Mouse (Mus musculus) megakaryocyte, embryonic 14.5 days (primary cell): ENCODE measurements around the gene Tcf12. TPM values are rescaled to one million over a fixed set of nuclear protein-coding genes. Genes with fewer than 3 reads are reported as not detected.

Experiments used
- H3K27me3 ChIP-seq: replicated peaks from 2 replicates; pipeline ENCODE3; 2012; ENCODE audit warnings: inconsistent platforms
- H3K36me3 ChIP-seq: replicated peaks from 2 replicates; pipeline ENCODE3; 2012; ENCODE audit warnings: low read length, inconsistent platforms, mixed read lengths
- H3K4me1 ChIP-seq: 2 replicates; pipeline ENCODE4 v1.6.1; 2012; ENCODE audit warnings: inconsistent platforms
- H3K4me3 ChIP-seq: replicated peaks from 2 replicates; pipeline ENCODE3; 2012; ENCODE audit warnings: moderate library complexity, mild to moderate bottlenecking, inconsistent platforms
- H3K9me3 ChIP-seq: 2 replicates; pipeline ENCODE4 v1.6.1; 2012; ENCODE audit warnings: inconsistent platforms
- FLI1 ChIP-seq: IDR thresholded peaks from 2 replicates; pipeline ENCODE4 v1.6.1; 2012; ENCODE audit warnings: low read length, inconsistent platforms, mixed read lengths
- GATA1 ChIP-seq: IDR thresholded peaks from 3 replicates; pipeline ENCODE4 v1.6.1; 2012; ENCODE audit warnings: mixed read lengths, low read length, inconsistent platforms, borderline replicate concordance
- polyA plus RNA-seq: library from polyadenylated mRNA; stranded (reverse); fragments of >175 nt; gene quantifications from 2 replicates; pipeline ENCODE4 v1.2.3, GENCODE M21; 2012; ENCODE audit warnings: low replicate concordance; ENCODE audit not compliant: insufficient read depth

Gene Tcf12
- polyA plus RNA-seq, 1 experiment, result 6.1 TPM

DNA sequence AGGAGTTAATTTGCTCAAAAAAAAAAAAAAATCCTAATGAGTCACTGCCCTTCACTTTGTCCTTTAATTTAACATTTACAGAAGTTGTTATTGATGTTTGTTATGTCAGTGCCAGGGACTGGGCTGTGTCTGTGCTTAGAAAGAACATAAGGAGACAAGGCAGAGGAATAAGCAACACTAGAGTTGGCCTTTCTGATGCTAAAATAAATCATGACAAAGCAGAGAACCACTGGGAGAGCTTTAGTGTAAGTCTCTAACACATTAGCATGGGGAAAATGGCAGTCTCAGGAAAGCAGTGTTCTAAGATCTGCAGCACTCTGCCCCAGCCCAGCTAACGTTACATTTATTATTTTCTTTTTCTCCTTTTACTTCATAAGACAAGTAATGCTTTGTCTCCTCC is 121.3 kb downstream of the Tcf12 start:
- Histone ChIP-seq H3K9me3 (no peaks in the 10 kb centered on the region), H3K36me3 (peaks cover 8% of the 10 kb centered on the region), H3K4me1 (peaks cover 48% of the 10 kb centered on the region), H3K27me3 (no peaks in the 10 kb centered on the region), H3K4me3 (no peak overlapping the region)
- TF ChIP-seq GATA1 (no peak), FLI1 (no peak)

- TF ChIP-seq FLI1 (no peak), GATA1 (no peak)
- Histone ChIP-seq H3K4me3 (no peak overlapping the region), H3K27me3 (no peaks in the 10 kb centered on the region), H3K9me3 (no peaks in the 10 kb centered on the region), H3K36me3 (peaks cover 2% of the 10 kb centered on the region), H3K4me1 (peaks cover 54% of the 10 kb centered on the region)
These were observed 122.0 kb downstream of the Tcf12 start for GRCm38 (mm10) chr9:71989663-71990062.

- H3K36me3 ChIP-seq, result peaks cover 2% of the 10 kb centered on the region
- no peaks in the 10 kb centered on the region for H3K27me3 ChIP-seq
- no peak for TF ChIP-seq GATA1
- no peak for TF ChIP-seq FLI1
- peaks cover 50% of the 10 kb centered on the region for H3K4me1 ChIP-seq
- H3K4me3 ChIP-seq, result no peak overlapping the region
- no peaks in the 10 kb centered on the region for H3K9me3 ChIP-seq
These were observed 125.0 kb downstream of the Tcf12 start for GRCm38 (mm10) chr9:71986716-71987115.

GRCm38 (mm10) chr9:71982826-71983225 is 128.8 kb downstream of the Tcf12 start:
- H3K4me1 ChIP-seq, result peaks cover 45% of the 10 kb centered on the region
- H3K4me3 ChIP-seq, result no peak overlapping the region
- no peaks in the 10 kb centered on the region for H3K27me3 ChIP-seq
- no peaks in the 10 kb centered on the region for H3K36me3 ChIP-seq
- TF ChIP-seq FLI1, result no peak
- TF ChIP-seq GATA1, result no peak
- H3K9me3 ChIP-seq, result no peaks in the 10 kb centered on the region

GRCm38 (mm10) chr9:71981071-71981470 is 130.6 kb downstream of the Tcf12 start:
- no peaks in the 10 kb centered on the region for H3K36me3 ChIP-seq
- no peak overlapping the region for H3K4me3 ChIP-seq
- H3K9me3 ChIP-seq, result no peaks in the 10 kb centered on the region
- peaks cover 44% of the 10 kb centered on the region for H3K4me1 ChIP-seq
- H3K27me3 ChIP-seq, result no peaks in the 10 kb centered on the region
- TF ChIP-seq FLI1 (no peak), GATA1 (no peak)

DNA sequence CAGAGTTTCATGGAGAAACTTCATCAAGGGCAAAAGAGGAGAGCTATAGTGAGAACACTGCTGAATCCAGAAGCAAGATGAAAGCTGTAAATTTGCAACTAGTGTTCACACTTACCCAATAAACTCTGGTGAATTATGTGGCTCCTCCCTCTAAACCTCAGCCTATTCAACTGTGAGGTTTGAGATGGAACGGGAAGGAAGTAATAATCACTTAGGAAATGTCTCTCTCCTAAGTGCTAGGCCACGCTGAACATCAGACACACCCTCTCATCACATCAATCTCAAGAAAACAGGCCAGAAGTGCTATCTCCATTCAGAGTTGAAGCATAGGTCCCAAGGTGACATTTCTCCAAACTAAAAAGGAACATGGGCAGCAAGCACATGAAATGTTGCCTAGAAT is 131.1 kb downstream of the Tcf12 start:
- Histone ChIP-seq H3K4me3 (no peak overlapping the region), H3K9me3 (no peaks in the 10 kb centered on the region), H3K27me3 (no peaks in the 10 kb centered on the region), H3K4me1 (peaks cover 44% of the 10 kb centered on the region), H3K36me3 (no peaks in the 10 kb centered on the region)
- TF ChIP-seq GATA1 (no peak), FLI1 (no peak)

DNA sequence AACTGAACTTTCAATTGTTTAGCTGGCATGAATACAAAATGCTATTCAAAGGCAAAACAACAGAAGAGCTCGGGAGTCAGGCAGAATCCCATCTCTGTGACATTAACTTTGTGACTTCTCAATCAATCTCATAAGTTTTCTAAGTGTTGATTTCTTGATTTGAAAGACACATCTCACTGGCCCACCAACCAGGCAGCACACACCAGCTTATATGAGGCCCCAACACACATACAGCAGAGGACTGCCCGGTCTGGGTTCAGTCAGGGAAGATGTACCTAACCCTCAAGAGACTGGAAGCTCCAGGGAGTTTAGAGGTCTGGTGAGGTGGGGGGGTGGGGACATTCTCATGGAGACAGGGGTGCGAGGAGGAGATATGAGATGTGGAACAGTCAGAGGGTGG is 132.8 kb downstream of the Tcf12 start:
- Histone ChIP-seq H3K9me3 (no peaks in the 10 kb centered on the region), H3K27me3 (no peaks in the 10 kb centered on the region), H3K36me3 (no peaks in the 10 kb centered on the region), H3K4me1 (peaks cover 46% of the 10 kb centered on the region), H3K4me3 (no peak overlapping the region)
- TF ChIP-seq GATA1, result no peak
- TF ChIP-seq FLI1, result no peak

DNA sequence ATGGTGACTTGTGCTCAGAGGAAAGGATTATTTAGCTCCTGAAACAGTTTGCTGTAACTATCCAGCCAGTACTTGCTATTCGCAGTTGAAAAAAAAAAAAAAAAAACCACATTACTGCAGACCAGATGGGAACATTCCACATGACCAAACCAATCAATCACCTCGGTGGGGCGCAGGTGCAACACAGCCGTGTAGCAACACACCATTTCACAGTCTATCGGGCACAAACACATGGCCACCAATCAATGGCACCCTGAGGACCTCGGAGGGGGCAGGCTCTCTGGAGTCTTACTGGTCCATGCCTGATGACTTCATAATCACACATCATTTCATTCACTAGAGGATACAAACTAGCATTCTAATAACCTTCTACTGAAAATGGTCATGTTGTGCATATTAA is 135.6 kb downstream of the Tcf12 start:
- TF ChIP-seq FLI1, result no peak
- no peak for TF ChIP-seq GATA1
- Histone ChIP-seq H3K4me1 (peaks cover 51% of the 10 kb centered on the region), H3K4me3 (no peak overlapping the region), H3K36me3 (no peaks in the 10 kb centered on the region), H3K9me3 (no peaks in the 10 kb centered on the region), H3K27me3 (no peaks in the 10 kb centered on the region)

DNA sequence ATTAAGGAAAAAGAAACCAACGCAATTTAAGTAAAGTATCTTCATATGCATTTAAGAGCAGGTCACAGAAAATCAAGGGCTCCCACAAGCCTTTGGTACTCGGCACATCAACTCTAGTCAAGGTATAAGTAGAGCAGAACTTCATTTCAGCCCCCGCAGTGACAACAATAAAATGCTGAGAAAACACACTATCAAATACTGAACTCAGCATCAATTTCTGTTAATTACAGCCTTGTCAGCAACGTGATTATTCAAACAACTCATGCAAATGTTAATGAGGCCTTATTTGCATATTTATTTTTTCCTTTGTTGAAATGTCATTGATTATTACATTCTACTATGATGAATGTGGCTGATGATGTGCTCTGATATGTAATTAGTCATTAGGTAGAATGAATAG is 136.5 kb downstream of the Tcf12 start:
- TF ChIP-seq FLI1 (no peak), GATA1 (no peak)
- H3K36me3 ChIP-seq, result no peaks in the 10 kb centered on the region
- no peaks in the 10 kb centered on the region for H3K27me3 ChIP-seq
- H3K4me3 ChIP-seq, result no peak overlapping the region
- H3K9me3 ChIP-seq, result no peaks in the 10 kb centered on the region
- H3K4me1 ChIP-seq, result peaks cover 45% of the 10 kb centered on the region

GRCm38 (mm10) chr9:71974541-71974959 is 137.1 kb downstream of the Tcf12 start:
- TF ChIP-seq FLI1 (no peak), GATA1 (no peak)
- Histone ChIP-seq H3K27me3 (no peaks in the 10 kb centered on the region), H3K4me1 (peaks cover 45% of the 10 kb centered on the region), H3K4me3 (no peak overlapping the region), H3K9me3 (no peaks in the 10 kb centered on the region), H3K36me3 (no peaks in the 10 kb centered on the region)

GRCm38 (mm10) chr9:71964039-71964438 is 147.6 kb downstream of the Tcf12 start:
- H3K9me3 ChIP-seq, result no peaks in the 10 kb centered on the region
- H3K36me3 ChIP-seq, result no peaks in the 10 kb centered on the region
- H3K4me1 ChIP-seq, result peaks cover 21% of the 10 kb centered on the region
- H3K27me3 ChIP-seq, result no peaks in the 10 kb centered on the region
- TF ChIP-seq FLI1 (no peak), GATA1 (no peak)
- H3K4me3 ChIP-seq, result no peak overlapping the region

DNA sequence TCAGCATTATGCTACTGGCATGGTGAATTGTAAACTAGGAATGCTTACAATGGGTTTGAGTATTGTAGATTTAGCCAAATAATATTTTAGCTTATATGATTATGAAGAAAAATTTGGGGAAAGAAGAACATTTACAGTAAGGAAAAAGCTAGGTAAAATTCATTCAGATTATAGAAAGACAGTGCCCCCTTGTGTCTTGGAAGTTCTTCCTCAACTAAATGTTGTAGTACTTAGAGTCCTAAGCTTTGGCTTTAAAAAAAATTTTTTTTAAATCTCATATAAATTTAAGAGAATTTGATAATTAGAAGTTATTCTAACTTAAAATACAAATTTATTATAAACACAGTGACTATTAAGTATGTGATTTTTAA is 151.7 kb downstream of the Tcf12 start:
- peaks cover 37% of the 10 kb centered on the region for H3K4me1 ChIP-seq
- TF ChIP-seq GATA1 (no peak), FLI1 (no peak)
- H3K27me3 ChIP-seq, result no peaks in the 10 kb centered on the region
- H3K36me3 ChIP-seq, result peaks cover 2% of the 10 kb centered on the region
- no peak overlapping the region for H3K4me3 ChIP-seq
- no peaks in the 10 kb centered on the region for H3K9me3 ChIP-seq
